8 mouse cellular contexts compared by ENCODE assay signal in genomic region chr1:94034984-94035743, GRCm38 (mm10). TPM values are rescaled to one million over a fixed set of nuclear protein-coding genes. Genes with fewer than 3 reads are reported as not detected.
DNase-seq lines count a peak whose midpoint lies in the region; ATAC-seq and TF ChIP-seq lines count a peak whose summit lies in the region.

No protein-coding gene starts in this region.

- H3K9me3 ChIP-seq in heart, embryonic 11.5 days (replicated peaks; ENCODE audit: control insufficient read depth, low read length) = no peaks in the 10 kb centered on the region
- no peaks in the 10 kb centered on the region for H3K9me3 ChIP-seq in kidney, embryonic 15.5 days (replicated peaks)
- H3K9me3 ChIP-seq in limb, embryonic 15.5 days = no peaks in the 10 kb centered on the region
- H3K9me3 ChIP-seq in midbrain, postnatal 0 days (ENCODE audit: low read length) = no peaks in the 10 kb centered on the region

- H3K4me2 ChIP-seq in heart, embryonic 11.5 days = peak overlapping the region; percentile 69
- H3K4me2 ChIP-seq in kidney, embryonic 15.5 days = peak overlapping the region; percentile 90
- peak overlapping the region; percentile 81 for H3K4me2 ChIP-seq in limb, embryonic 15.5 days
- peak overlapping the region; percentile 71 for H3K4me2 ChIP-seq in midbrain, postnatal 0 days (ENCODE audit: low read depth, low read length, poor library complexity, severe bottlenecking)

- under 1% methylated on average over 25 of the region's 25 CpGs for WGBS in heart, embryonic 11.5 days (ENCODE audit: insufficient replicate concordance)
- under 1% methylated on average over 25 of the region's 25 CpGs for WGBS in kidney, embryonic 15.5 days
- WGBS in limb, embryonic 15.5 days = under 1% methylated on average over 25 of the region's 25 CpGs
- WGBS in midbrain, postnatal 0 days = under 1% methylated on average over 24 of the region's 25 CpGs

- DNase-seq in B cell, adult 2 months = peak; percentile 73 to 74
- peak; percentile 95 for DNase-seq in brain, adult 2 months (ENCODE audit: low read depth, low spot score)
- DNase-seq in midbrain, postnatal 0 days (ENCODE audit: low spot score) = peak; percentile 89
- peak; percentile 41 to 79 for DNase-seq in spleen, postnatal 10 days (ENCODE audit: low spot score in 2 of 2)

- H3K36me3 ChIP-seq in heart, embryonic 11.5 days (ENCODE audit: control insufficient read depth, insufficient read depth, low read length) = no peaks in the 10 kb centered on the region
- H3K36me3 ChIP-seq in kidney, embryonic 15.5 days = no peaks in the 10 kb centered on the region
- H3K36me3 ChIP-seq in limb, embryonic 15.5 days = no peaks in the 10 kb centered on the region
- no peaks in the 10 kb centered on the region for H3K36me3 ChIP-seq in midbrain, postnatal 0 days (ENCODE audit: insufficient read depth, low read length)

- peak; percentile 94 for TF ChIP-seq CTCF in midbrain, postnatal 0 days (IDR thresholded peaks at IDR 0.05)

- peak overlapping the region; percentile 43 for H3K9ac ChIP-seq in heart, embryonic 11.5 days (ENCODE audit: low read depth, low read length)
- H3K9ac ChIP-seq in kidney, embryonic 15.5 days = peak overlapping the region; percentile 25; the same call in 1 of the 2 replicates
- no peak overlapping the region for H3K9ac ChIP-seq in limb, embryonic 15.5 days
- H3K9ac ChIP-seq in midbrain, postnatal 0 days (replicated peaks; ENCODE audit: low read length, poor library complexity, severe bottlenecking) = peak overlapping the region; percentile 48

- H3K27ac ChIP-seq in heart, embryonic 11.5 days (ENCODE audit: low read depth, low read length) = peak overlapping the region; percentile 89
- H3K27ac ChIP-seq in kidney, embryonic 15.5 days = peak overlapping the region; percentile 85
- peak overlapping the region; percentile 89 for H3K27ac ChIP-seq in limb, embryonic 15.5 days
- H3K27ac ChIP-seq in midbrain, postnatal 0 days (ENCODE audit: low read depth, low read length) = peak overlapping the region; percentile 58

- H3K4me3 ChIP-seq in heart, embryonic 11.5 days (ENCODE audit: low read depth, low read length) = peak overlapping the region; percentile 39
- peak overlapping the region; percentile 48 for H3K4me3 ChIP-seq in kidney, embryonic 15.5 days (replicated peaks)
- peak overlapping the region; percentile 43 for H3K4me3 ChIP-seq in limb, embryonic 15.5 days
- peak overlapping the region; percentile 45 for H3K4me3 ChIP-seq in midbrain, postnatal 0 days (ENCODE audit: low read depth, low read length)

- no peaks in the 10 kb centered on the region; the same call in 1 of the 2 replicates for H3K4me1 ChIP-seq in heart, embryonic 11.5 days (ENCODE audit: control insufficient read depth, insufficient read depth, low read length)
- peaks cover 8% of the 10 kb centered on the region for H3K4me1 ChIP-seq in kidney, embryonic 15.5 days
- H3K4me1 ChIP-seq in limb, embryonic 15.5 days = peaks cover 11% of the 10 kb centered on the region
- no peaks in the 10 kb centered on the region for H3K4me1 ChIP-seq in midbrain, postnatal 0 days (ENCODE audit: insufficient read depth, low read length)

- H3K27me3 ChIP-seq in heart, embryonic 11.5 days (ENCODE audit: control insufficient read depth, insufficient read depth, low read length) = no peaks in the 10 kb centered on the region
- no peaks in the 10 kb centered on the region for H3K27me3 ChIP-seq in kidney, embryonic 15.5 days
- no peaks in the 10 kb centered on the region for H3K27me3 ChIP-seq in limb, embryonic 15.5 days
- no peaks in the 10 kb centered on the region for H3K27me3 ChIP-seq in midbrain, postnatal 0 days (ENCODE audit: insufficient read depth, low read length)

- ATAC-seq in erythroblast, adult 5-6 weeks (replicated peaks; ENCODE audit: low FRiP score, poor library complexity, severe bottlenecking) = peak; percentile 42
- peak; percentile 86 for ATAC-seq in heart, embryonic 11.5 days (replicated peaks; ENCODE audit: insufficient number of reproducible peaks, low FRiP score, low TSS enrichment)
- peak; percentile 93 for ATAC-seq in kidney, embryonic 15.5 days (replicated peaks; ENCODE audit: low FRiP score)
- peak; percentile 81 for ATAC-seq in limb, embryonic 15.5 days (ENCODE audit: insufficient number of reproducible peaks, low FRiP score, low TSS enrichment, low read depth)
- ATAC-seq in midbrain, postnatal 0 days (ENCODE audit: low FRiP score) = peak; percentile 92

RNA-seq across cellular contexts. Expression of gene Neu4, which starts 14.9 kb away (rescaled TPM):
- not detected in 2 replicates for total RNA-seq in erythroblast, adult 5-6 weeks (2015; ENCODE audit: low replicate concordance)
- total RNA-seq in erythroblast, adult 5-6 weeks (2017; ENCODE audit: low replicate concordance) = not detected in 2 replicates
- not detected in 2 replicates for polyA plus RNA-seq in heart, embryonic 11.5 days (2014; fragmentation: Nextera tagmentation; extraction: Ambion mirVana)
- polyA plus RNA-seq in kidney, embryonic 15.5 days (2015; fragmentation: Nextera tagmentation; extraction: Ambion mirVana) = not detected in 2 replicates
- not detected in 2 replicates for polyA plus RNA-seq in limb, embryonic 15.5 days (2015; fragmentation: Nextera tagmentation; extraction: Ambion mirVana)
- 0.93 and 0.99 TPM in 2 replicates for total RNA-seq in midbrain, postnatal 0 days (2014; rRNA removed)
- 0.04 and 0.12 TPM in 2 replicates for polyA plus RNA-seq in midbrain, postnatal 0 days (2015; fragmentation: Nextera tagmentation; extraction: Ambion mirVana)

RNA-seq across cellular contexts. Expression of gene Pdcd1, which starts 17.2 kb away (rescaled TPM):
- not detected in 2 replicates for total RNA-seq in erythroblast, adult 5-6 weeks (2015; ENCODE audit: low replicate concordance)
- not detected in 2 replicates for total RNA-seq in erythroblast, adult 5-6 weeks (2017; ENCODE audit: low replicate concordance)
- polyA plus RNA-seq in heart, embryonic 11.5 days (2014; fragmentation: Nextera tagmentation; extraction: Ambion mirVana) = 0.10 and 0.14 TPM in 2 replicates
- polyA plus RNA-seq in kidney, embryonic 15.5 days (2015; fragmentation: Nextera tagmentation; extraction: Ambion mirVana) = not detected in 2 replicates
- polyA plus RNA-seq in limb, embryonic 15.5 days (2015; fragmentation: Nextera tagmentation; extraction: Ambion mirVana) = 0.14 and 0.55 TPM in 2 replicates
- not detected in 2 replicates for total RNA-seq in midbrain, postnatal 0 days (2014; rRNA removed)
- not detected in 2 replicates for polyA plus RNA-seq in midbrain, postnatal 0 days (2015; fragmentation: Nextera tagmentation; extraction: Ambion mirVana)

RNA-seq across cellular contexts. Expression of gene Gal3st2c, which starts 44.9 kb away (rescaled TPM):
- not detected in 2 replicates for total RNA-seq in erythroblast, adult 5-6 weeks (2015; ENCODE audit: low replicate concordance)
- 0.14 TPM in 1 of 2 replicates, not detected in the other for total RNA-seq in erythroblast, adult 5-6 weeks (2017; ENCODE audit: low replicate concordance)
- polyA plus RNA-seq in heart, embryonic 11.5 days (2014; fragmentation: Nextera tagmentation; extraction: Ambion mirVana) = not detected in 2 replicates
- polyA plus RNA-seq in kidney, embryonic 15.5 days (2015; fragmentation: Nextera tagmentation; extraction: Ambion mirVana) = not detected in 2 replicates
- polyA plus RNA-seq in limb, embryonic 15.5 days (2015; fragmentation: Nextera tagmentation; extraction: Ambion mirVana) = not detected in 2 replicates
- not detected in 2 replicates for total RNA-seq in midbrain, postnatal 0 days (2014; rRNA removed)
- not detected in 2 replicates for polyA plus RNA-seq in midbrain, postnatal 0 days (2015; fragmentation: Nextera tagmentation; extraction: Ambion mirVana)

Comparison
In these comparisons a context has a peak if more than half of its experiments do, and no peak if none do; other contexts are left out.
1. Peak in every context shown above with its lines: DNase-seq, ATAC-seq, H3K4me3 ChIP-seq and H3K27ac ChIP-seq.
2. ATAC-seq: peak in every context shown above with its lines; median percentile 93 in kidney, embryonic 15.5 days; 92 in midbrain, postnatal 0 days; 86 in heart, embryonic 11.5 days; 81 in limb, embryonic 15.5 days; 42 in erythroblast, adult 5-6 weeks.